Mouse (Mus musculus): ENCODE results near the gene Rtl5.

Gene Rtl5

DNA sequence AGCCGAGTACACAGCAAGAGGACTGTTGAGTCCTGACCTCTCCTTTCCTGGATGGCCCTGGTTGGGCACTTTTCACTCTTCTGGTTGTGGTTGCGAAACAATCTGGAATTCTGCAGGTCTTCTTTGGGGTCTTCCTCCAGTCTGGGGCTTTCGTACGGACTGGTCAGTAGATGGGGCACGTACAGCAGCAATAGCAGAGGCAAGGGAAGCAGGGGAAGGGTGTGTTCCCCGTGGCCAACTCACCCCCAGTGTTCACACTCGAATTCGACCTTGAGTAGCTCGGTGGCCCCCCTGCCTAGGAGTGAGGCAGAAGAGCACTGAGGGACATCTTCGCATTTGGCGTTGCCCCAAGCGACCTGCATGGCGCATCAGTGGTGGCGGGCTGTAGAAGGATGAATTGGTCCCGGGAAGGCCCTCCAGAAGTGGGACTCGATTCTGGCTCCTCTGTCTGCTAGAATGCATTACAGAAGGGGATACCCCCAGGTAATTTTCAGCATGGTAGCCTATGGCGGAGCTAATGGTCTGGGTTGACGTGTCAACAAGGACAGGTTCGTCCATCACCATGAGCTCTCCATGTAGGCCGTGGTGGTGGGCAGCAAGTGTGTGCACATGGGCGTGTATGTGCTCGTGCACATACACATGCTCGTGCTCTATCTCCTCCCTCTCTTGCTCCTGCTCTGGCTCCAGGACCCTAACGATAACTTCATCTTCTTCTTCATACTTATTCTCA lies 2.1 kb downstream of the Rtl5 start:
- in situ Hi-C loops (cut with MboI; ENCODE audit: low pct_unique_long_range_greater_than_20kb in 1 of 2, low sequenced_read_pairs in 2 of 2, unreplicated experiment in 1 of 2), result loop anchor here (10.0 to 25.0 kb wide), 2 partner anchors 107 to 264 kb away; no protein-coding TSS in a partner anchor

DNA sequence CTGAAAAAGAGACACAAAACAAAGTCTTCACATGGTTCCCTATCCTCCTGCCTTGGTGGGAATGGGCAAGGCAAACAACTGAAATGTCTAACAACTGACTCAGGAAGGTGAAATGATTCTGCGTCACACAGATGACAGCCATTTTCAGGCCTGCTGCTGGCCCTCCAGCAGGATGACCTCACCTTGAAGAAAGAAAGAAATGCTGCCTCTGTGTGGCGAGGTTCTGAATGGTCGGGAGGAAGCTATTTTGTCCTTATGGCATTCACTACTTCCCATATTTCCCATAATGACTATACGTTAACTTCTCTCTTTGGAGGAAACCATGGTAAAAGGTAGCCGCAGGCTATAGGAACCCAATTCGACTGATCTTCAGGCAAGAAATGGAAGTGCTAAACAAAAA lies 4.0 kb downstream of the Rtl5 start:
- in situ Hi-C loops (cut with MboI; ENCODE audit: low pct_unique_long_range_greater_than_20kb in 1 of 2, low sequenced_read_pairs in 2 of 2, unreplicated experiment in 1 of 2), result loop anchor here (10.0 to 25.0 kb wide), 2 partner anchors 105 to 262 kb away; no protein-coding TSS in a partner anchor

DNA sequence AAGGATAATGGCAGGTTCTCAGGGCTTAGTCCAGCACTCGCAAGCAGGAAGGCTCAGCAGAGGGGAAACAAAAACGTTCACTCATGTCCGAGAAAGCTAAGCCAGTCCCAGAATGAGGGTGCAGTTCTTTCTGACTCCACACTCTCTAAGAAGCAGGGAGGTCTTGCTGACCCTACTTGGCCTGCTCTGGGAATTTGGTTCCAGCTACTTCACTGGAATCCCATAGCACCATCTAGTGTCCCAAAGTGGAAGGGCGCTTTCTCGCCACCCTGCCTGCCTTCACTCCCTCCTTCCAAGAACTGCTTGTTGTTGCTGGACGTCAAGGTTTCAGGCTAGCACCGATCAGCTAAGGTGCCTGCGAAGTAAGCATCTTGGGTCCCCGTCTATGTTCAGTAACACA lies 5.0 kb downstream of the Rtl5 start:
- in situ Hi-C loops (cut with MboI; ENCODE audit: low pct_unique_long_range_greater_than_20kb in 1 of 2, low sequenced_read_pairs in 2 of 2, unreplicated experiment in 1 of 2), result loop anchor here (10.0 to 25.0 kb wide), 2 partner anchors 104 to 261 kb away; no protein-coding TSS in a partner anchor

DNA sequence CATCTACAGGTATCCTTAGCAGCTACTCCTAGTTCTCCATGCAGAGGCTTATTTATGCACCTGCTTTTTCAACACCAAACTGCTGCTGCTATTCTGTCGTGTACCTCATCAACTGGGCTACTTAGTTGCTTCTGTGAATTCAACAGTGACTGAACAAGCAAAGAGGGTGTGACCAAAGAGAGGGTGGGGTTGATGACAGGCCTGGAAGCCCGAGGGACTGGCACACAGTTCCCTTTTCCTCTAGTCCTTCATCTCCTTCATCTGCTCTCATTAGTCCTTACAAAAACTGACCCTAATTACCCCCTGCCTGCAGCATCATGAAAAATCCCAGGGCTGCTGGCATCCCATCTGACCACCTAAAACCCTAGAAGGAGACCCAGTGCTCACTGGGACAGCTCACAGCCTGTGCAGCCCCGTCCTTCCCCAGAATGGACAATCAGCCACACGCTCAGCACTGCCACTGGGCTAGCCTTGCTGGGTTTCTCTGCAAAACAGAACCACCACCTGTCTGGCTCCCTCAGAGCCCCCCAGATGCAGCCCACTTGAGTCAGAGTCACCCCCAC lies 5.8 kb downstream of the Rtl5 start:
- in situ Hi-C loops (cut with MboI; ENCODE audit: low pct_unique_long_range_greater_than_20kb in 1 of 2, low sequenced_read_pairs in 2 of 2, unreplicated experiment in 1 of 2), result loop anchor here (10.0 to 25.0 kb wide), 2 partner anchors 103 to 260 kb away; no protein-coding TSS in a partner anchor

DNA sequence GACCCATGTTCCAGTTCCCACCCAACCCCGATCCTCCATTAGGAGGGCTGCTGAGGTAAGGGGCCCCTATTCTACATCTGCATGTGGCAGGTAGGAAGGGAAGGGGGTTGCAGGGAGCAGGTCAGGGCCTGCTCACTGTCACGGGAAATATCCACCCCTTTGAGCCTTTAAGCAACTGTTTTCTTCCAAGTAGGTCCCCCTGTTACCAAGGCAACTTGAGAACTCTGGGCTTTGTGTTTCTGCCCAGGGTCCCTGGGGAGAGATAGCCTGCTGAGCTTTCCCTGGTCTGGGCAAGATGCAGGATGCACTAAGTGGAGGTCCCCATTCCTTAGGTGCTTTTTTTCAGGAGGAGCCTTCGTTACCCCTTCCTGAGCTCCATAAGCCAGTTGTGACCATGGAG lies 7.0 kb downstream of the Rtl5 start:
- in situ Hi-C loops (cut with MboI; ENCODE audit: low pct_unique_long_range_greater_than_20kb in 1 of 2, low sequenced_read_pairs in 2 of 2, unreplicated experiment in 1 of 2), result loop anchor here (5.0 to 25.0 kb wide), 3 partner anchors 87 to 259 kb away; no protein-coding TSS in a partner anchor

DNA sequence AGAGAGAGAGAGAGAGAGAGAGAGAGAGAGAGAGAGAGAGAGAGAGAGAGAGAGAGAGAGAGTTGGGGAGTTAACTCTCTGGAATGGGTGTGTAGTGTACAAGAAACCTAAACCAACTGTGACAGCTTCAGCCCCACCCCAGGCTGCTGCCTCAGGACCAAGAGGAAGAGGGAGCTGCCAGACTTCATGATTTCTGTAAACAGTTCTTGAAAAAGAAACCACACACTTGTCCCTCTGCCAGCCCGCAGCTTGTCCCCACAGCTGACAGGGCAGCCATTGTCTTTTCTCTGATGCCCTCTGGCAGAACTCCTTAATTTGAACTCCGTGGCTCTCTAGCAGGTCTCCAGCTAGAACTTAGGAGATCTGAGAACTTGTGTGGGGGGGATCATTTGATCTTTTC lies 10.2 kb downstream of the Rtl5 start:
- in situ Hi-C loops (cut with MboI; ENCODE audit: low pct_unique_long_range_greater_than_20kb in 1 of 2, low sequenced_read_pairs in 2 of 2, unreplicated experiment in 1 of 2), result loop anchor here (5.0 to 25.0 kb wide), 3 partner anchors 84 to 256 kb away; no protein-coding TSS in a partner anchor

DNA sequence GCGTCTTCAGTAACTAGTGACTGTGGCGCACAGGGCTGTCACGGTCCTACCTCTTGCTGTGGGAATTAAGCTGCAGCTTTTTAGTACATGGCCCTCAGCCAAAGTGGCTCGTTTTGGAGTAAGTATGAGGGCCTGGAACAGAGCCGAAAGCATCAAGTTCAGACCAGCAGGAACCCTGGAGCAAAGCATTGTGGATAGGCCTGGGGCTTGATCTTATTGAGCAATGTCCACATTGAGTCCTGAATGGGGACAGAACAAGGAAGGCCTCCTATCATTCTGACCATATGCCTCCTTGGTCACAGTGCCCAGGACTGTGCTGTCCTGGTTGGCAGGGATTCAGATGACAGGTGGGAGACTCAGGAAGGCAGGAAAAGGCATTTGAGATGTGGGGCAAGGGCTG lies 10.9 kb downstream of the Rtl5 start:
- in situ Hi-C loops (cut with MboI; ENCODE audit: low pct_unique_long_range_greater_than_20kb in 1 of 2, low sequenced_read_pairs in 2 of 2, unreplicated experiment in 1 of 2), result loop anchor here (5.0 to 25.0 kb wide), 3 partner anchors 83 to 255 kb away; no protein-coding TSS in a partner anchor

DNA sequence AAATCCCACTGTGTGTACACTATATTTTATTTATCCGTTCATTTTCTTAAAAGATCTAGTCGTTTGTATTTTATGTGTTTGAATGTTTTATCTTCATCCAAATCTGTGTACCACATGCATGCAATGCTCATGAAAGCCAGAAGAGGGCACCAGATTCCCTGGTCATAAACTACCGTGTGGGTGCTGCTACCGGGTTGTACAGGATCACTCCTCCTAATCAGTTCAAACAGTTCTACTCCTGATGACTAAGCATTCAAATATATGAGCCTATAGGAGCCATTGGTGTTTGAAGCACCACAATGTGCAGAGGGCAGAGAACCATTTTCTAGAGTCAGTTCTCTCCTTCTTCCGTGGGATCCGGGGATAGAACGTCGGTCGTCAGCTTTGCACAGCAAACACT lies 11.7 kb downstream of the Rtl5 start:
- in situ Hi-C loops (cut with MboI; ENCODE audit: low pct_unique_long_range_greater_than_20kb in 1 of 2, low sequenced_read_pairs in 2 of 2, unreplicated experiment in 1 of 2), result loop anchor here in 1 of 2 experiments (25.0 kb wide), 1 partner anchor 97 kb away; no protein-coding TSS in a partner anchor

DNA sequence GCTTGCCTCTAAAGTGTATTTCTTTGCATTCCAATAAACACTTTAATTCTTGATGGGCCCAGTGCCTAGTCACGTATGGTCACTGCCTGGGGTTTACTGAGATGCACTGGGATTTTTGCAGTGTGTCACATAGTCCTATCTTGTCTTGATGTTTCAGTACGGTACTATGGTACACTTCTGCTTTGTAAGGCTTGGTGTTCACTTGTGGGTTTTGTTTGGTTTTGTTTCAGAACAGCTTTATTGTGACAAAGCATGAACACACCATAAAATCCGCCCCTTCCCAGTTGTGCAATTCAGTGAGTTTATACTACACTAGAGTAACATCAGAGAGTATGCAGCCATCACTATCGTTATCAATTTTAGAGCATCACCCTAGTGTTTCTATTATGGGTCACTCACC lies 17.1 kb downstream of the Rtl5 start:
- in situ Hi-C loops (cut with MboI; ENCODE audit: low pct_unique_long_range_greater_than_20kb in 1 of 2, low sequenced_read_pairs in 2 of 2, unreplicated experiment in 1 of 2), result loop anchor here in 1 of 2 experiments (25.0 kb wide), 1 partner anchor 92 kb away; no protein-coding TSS in a partner anchor

DNA sequence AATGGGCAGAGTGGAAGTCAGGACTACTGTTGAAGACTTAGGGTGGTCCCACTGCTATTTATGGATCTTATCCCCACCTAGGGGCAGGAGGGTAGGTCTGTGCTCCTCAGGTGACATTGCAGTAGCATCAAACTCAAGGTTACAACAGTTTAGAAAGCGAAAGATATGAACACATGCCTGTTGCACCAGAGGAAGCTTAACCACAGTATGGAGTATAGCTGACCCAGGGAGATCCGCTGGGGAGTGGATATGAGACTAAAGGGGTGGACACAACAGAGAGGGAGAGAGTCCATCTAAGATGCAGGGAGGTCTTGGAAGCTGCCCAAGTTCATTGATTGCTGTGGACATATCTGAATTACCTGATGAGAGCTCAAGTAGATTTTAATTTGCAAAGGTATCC lies 17.7 kb downstream of the Rtl5 start:
- in situ Hi-C loops (cut with MboI; ENCODE audit: low pct_unique_long_range_greater_than_20kb in 1 of 2, low sequenced_read_pairs in 2 of 2, unreplicated experiment in 1 of 2), result loop anchor here in 1 of 2 experiments (25.0 kb wide), 1 partner anchor 91 kb away; no protein-coding TSS in a partner anchor

DNA sequence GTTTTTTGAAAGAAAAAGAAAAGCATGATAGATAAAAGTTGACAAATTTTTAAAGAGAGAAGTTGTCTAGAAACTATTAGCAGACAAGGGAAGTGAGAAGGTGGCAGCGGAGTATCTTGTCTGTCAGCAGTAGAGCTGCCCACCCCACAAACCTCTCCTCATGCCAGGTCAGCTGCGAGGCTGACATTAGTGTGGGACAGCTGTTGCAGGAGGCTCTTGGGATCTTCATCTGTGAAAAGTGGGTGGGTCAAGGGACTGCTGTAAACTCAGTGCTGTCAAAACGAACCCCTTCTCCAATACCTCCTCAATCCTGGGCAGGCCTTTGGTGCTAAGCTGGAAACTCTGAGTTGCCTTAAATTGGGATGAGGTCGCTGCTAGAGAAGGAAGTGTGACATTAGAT lies 19.9 kb downstream of the Rtl5 start:
- in situ Hi-C loops (cut with MboI; ENCODE audit: low pct_unique_long_range_greater_than_20kb in 1 of 2, low sequenced_read_pairs in 2 of 2, unreplicated experiment in 1 of 2), result loop anchor here in 1 of 2 experiments (25.0 kb wide), 1 partner anchor 89 kb away; no protein-coding TSS in a partner anchor

DNA sequence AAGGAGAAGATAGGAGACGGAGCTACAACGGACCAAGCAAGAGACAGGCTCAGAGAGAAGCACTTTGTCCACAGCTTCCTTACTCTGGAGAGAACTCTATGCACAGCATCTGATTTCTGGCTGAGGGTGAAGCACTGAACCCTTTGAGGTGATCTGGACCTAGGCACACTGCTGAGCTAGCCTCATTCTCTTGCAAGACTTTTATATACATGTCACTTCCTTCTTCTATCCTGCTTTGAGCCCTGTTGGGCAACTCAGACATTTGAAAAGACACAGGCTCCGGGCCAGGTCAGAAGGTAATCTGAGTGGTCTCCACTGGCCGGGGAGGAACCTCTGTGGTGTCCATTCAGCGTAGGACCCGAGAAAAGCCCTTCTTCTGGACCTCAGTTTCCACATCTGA lies 20.6 kb downstream of the Rtl5 start:
- in situ Hi-C loops (cut with MboI; ENCODE audit: low pct_unique_long_range_greater_than_20kb in 1 of 2, low sequenced_read_pairs in 2 of 2, unreplicated experiment in 1 of 2), result loop anchor here in 1 of 2 experiments (25.0 kb wide), 1 partner anchor 88 kb away; no protein-coding TSS in a partner anchor

DNA sequence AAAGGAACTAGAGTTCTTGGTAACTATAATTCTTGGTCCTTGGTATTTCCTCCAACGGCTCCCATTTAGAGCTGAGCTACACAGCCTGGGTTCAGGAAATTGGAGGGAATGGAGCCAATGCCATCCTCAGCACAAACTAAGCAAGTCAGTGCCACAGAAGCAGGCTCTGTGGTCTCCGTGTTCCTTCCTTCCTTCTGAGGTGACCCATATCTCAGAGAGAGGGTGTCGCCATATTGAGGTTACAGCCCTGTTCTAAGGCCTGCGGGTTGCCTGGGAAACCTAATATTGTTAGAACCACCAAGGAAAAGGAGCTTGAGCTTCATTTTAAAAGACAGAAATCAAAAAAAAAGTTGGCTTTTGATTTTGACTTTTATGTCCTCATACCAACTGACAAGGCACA lies 28.7 kb downstream of the Rtl5 start:
- in situ Hi-C loops (cut with MboI; ENCODE audit: low pct_unique_long_range_greater_than_20kb in 1 of 2, low sequenced_read_pairs in 2 of 2, unreplicated experiment in 1 of 2), result no loop called here

DNA sequence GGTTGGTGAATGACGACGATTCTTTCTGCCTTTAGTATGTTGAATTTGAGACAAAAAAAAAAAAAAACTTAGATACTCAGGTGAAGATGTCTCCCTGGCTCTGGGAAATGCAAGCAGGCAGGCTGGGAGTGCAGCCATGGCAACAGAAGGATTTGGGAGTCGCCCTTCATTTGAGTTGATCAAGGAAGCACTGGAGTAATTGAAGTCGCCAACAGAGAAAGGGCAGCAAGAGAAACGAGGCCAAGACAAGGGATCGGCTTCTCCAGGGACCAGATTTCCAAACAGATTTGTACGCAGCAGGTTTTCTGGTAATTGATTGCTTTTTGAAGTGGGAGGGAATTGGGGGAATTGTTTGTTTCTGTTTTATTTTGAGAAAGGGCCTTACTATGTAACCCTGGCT lies 29.5 kb downstream of the Rtl5 start:
- in situ Hi-C loops (cut with MboI; ENCODE audit: low pct_unique_long_range_greater_than_20kb in 1 of 2, low sequenced_read_pairs in 2 of 2, unreplicated experiment in 1 of 2), result no loop called here

DNA sequence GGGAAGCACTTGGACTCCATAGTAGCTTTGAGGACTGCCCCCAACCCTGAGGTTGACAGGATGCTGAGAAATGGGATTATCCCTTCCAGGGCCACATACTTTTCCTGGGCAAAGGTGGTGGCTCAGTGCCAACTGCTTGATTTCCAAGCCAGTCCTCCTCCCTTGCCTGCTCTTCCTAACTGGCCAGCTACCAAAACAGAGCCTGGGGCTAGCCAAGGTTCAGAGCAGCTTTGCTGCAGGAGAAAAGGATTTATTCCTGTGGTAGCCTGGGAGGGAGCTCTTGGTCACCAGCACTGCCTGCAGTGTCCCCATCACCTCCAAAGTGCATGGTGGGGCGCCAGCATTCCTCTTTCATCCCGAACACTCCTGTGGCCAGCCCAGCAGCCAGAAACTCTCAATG lies 33.6 kb downstream of the Rtl5 start:
- in situ Hi-C loops (cut with MboI; ENCODE audit: low pct_unique_long_range_greater_than_20kb in 1 of 2, low sequenced_read_pairs in 2 of 2, unreplicated experiment in 1 of 2), result loop anchor here in 1 of 2 experiments (10.0 kb wide), 1 partner anchor 53 kb away; no protein-coding TSS in a partner anchor

DNA sequence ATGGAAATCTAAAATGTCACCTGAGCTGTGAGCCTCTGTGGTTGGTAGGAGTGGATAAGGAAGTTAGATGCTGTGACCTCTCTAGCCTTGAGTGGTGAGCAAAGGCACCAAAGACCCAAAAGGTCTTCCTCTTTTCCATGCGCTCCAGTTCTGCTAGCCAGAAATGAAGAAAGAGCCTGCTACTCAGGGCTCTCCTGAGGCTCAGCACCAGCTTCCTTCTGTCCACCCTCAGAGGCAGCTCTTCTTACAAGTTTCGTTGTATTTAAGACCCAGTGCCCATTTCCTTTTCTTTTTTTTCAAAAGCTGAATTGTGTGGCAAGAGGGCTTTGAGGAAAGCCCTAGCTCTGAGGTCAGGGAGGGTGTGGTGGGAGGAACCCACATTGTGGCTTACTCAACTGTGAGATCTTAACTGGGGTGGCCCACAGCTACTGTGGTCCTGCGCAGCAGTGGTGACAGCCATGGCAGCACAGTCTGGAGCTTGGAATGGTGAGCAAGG lies 34.2 kb downstream of the Rtl5 start:
- in situ Hi-C loops (cut with MboI; ENCODE audit: low pct_unique_long_range_greater_than_20kb in 1 of 2, low sequenced_read_pairs in 2 of 2, unreplicated experiment in 1 of 2), result loop anchor here in 1 of 2 experiments (10.0 kb wide), 1 partner anchor 52 kb away; no protein-coding TSS in a partner anchor

DNA sequence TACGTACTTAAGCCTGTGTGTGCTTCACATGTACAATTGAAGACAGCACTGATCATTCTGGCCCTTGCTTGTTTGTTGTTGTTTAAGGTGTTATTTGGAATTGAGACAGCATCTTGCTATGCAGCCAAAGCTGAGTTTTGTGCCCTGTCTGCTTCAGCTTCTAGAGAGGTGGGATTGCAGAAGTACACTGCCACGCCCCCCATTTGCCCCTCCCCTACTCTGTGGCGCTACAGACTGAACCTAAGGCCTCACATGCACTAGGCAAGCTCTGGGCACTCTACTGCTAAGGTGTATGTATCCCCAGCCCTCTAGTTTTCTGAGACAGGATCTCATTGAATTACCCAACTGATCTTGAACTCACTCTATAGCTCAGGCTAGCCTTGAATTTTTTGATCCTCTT lies 35.4 kb downstream of the Rtl5 start:
- in situ Hi-C loops (cut with MboI; ENCODE audit: low pct_unique_long_range_greater_than_20kb in 1 of 2, low sequenced_read_pairs in 2 of 2, unreplicated experiment in 1 of 2), result loop anchor here in 1 of 2 experiments (10.0 kb wide), 1 partner anchor 51 kb away; no protein-coding TSS in a partner anchor

DNA sequence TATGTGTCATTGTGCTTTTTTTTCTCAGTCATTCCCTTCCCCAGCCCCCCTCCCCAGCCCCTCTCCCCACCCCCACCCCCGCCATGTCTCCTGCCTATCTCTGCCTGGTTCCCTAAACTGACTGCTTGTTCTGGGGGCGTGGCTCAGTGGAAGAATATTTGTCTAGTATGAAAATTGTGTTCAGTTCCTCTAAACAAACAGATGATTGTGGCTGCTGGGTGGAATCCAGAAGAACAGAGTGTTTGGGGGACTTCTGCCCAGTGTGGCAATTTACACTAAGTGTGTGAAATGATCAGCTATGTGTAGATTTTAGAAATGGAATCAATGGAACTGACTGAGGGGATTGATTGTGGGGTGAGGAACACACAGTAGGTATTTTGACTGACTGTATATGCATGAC lies 37.5 kb downstream of the Rtl5 start:
- in situ Hi-C loops (cut with MboI; ENCODE audit: low pct_unique_long_range_greater_than_20kb in 1 of 2, low sequenced_read_pairs in 2 of 2, unreplicated experiment in 1 of 2), result loop anchor here in 1 of 2 experiments (10.0 kb wide), 1 partner anchor 49 kb away; no protein-coding TSS in a partner anchor

DNA sequence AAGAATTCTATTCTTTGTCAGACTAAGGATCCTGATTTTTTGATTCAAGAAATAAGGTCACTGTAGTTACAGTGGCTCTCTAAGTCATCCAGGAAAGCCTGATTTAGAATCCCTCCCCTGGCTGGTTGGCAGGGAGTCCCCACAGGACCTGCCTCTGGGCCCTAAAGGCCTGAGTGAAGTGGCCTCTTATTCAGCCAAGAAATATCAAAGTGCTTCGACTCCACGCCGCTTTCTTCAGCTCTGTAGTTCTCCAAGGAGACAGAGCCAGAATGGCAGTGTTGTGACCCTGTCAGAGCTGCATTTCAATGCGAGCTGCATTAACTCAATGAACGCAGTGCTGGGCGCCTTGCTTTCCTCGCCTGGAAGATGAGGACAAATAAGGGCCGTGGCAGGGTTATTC lies 38.7 kb downstream of the Rtl5 start:
- in situ Hi-C loops (cut with MboI; ENCODE audit: low pct_unique_long_range_greater_than_20kb in 1 of 2, low sequenced_read_pairs in 2 of 2, unreplicated experiment in 1 of 2), result loop anchor here in 1 of 2 experiments (10.0 kb wide), 1 partner anchor 48 kb away; no protein-coding TSS in a partner anchor
